Mouse (Mus musculus) monocyte, adult 5-6 weeks (primary cell): ENCODE results near the gene Nox4. TPM values are rescaled to one million over a fixed set of nuclear protein-coding genes. Genes with fewer than 3 reads are reported as not detected.

Experiments
- ATAC-seq: fragments of 153-309, 156-312 bp; replicated peaks from 2 replicates; pipeline ENCODE4 v1.8.0; 2017; ENCODE audit warnings: mild to moderate bottlenecking; ENCODE audit not compliant: low TSS enrichment, insufficient number of reproducible peaks, severe bottlenecking, poor library complexity, low FRiP score
- total RNA-seq: library from RNA; stranded (forward); fragments of 200-1000, 200-491, 200-594 nt; gene quantifications from 3 replicates; pipeline ENCODE4 v1.2.3, GENCODE M21; 2017

The Nox4 gene
- total RNA-seq, result not detected in 3 replicates

GRCm38 (mm10) chr7:87245856-87246579 is at the start of gene Nox4:
Gene Nox4, plus strand, starts transcription at chr7:87246096.
- no peak for ATAC-seq

- no peak for ATAC-seq
Observed at GRCm38 (mm10) chr7:87204751-87205150, 41.1 kb upstream of the Nox4 start.

- ATAC-seq, result no peak
Observed at GRCm38 (mm10) chr7:87221712-87222111, 24.2 kb upstream of the Nox4 start.

GRCm38 (mm10) chr7:87222751-87223150 is 23.1 kb upstream of the Nox4 start:
- no peak for ATAC-seq

GRCm38 (mm10) chr7:87225617-87226016 is 20.3 kb upstream of the Nox4 start:
- no peak for ATAC-seq

GRCm38 (mm10) chr7:87227051-87227948 is 18.6 kb upstream of the Nox4 start:
- ATAC-seq, result no peak

- ATAC-seq, result no peak
Observed at GRCm38 (mm10) chr7:87229502-87229901, 16.4 kb upstream of the Nox4 start.

- no peak for ATAC-seq
Observed at GRCm38 (mm10) chr7:87241139-87241538, 4.8 kb upstream of the Nox4 start.

GRCm38 (mm10) chr7:87246580-87246934 is 661 bp downstream of the Nox4 start:
- ATAC-seq, result no peak

- no peak for ATAC-seq
Observed at GRCm38 (mm10) chr7:87246940-87247339, 1.0 kb downstream of the Nox4 start.

GRCm38 (mm10) chr7:87247926-87248325 is 2.0 kb downstream of the Nox4 start:
- ATAC-seq, result no peak

- no peak for ATAC-seq
Observed at GRCm38 (mm10) chr7:87252071-87252470, 6.2 kb downstream of the Nox4 start.

- no peak for ATAC-seq
Observed at GRCm38 (mm10) chr7:87277225-87277624, 31.3 kb downstream of the Nox4 start.

GRCm38 (mm10) chr7:87303726-87304315 is 57.9 kb downstream of the Nox4 start:
- ATAC-seq, result no peak

- no peak for ATAC-seq
Observed at GRCm38 (mm10) chr7:87321571-87321970, 75.7 kb downstream of the Nox4 start.

- no peak for ATAC-seq
Observed at GRCm38 (mm10) chr7:87322085-87322484, 76.2 kb downstream of the Nox4 start.

- ATAC-seq, result no peak
Observed at GRCm38 (mm10) chr7:87330782-87331558, 85.1 kb downstream of the Nox4 start.

- ATAC-seq, result no peak
Observed at GRCm38 (mm10) chr7:87345598-87345997, 99.7 kb downstream of the Nox4 start.

- no peak for ATAC-seq
Observed at GRCm38 (mm10) chr7:87352818-87353217, 106.9 kb downstream of the Nox4 start.
